Mouse (Mus musculus) ES-CJ7 (cell line): ENCODE measurements around the gene Lmbr1l.

Experiments used
- DNase-seq: peaks from one replicate; pipeline ENCODE4 v3.0.0; 2011; ENCODE audit warnings: low read depth, low spot score

The Lmbr1l gene

DNA sequence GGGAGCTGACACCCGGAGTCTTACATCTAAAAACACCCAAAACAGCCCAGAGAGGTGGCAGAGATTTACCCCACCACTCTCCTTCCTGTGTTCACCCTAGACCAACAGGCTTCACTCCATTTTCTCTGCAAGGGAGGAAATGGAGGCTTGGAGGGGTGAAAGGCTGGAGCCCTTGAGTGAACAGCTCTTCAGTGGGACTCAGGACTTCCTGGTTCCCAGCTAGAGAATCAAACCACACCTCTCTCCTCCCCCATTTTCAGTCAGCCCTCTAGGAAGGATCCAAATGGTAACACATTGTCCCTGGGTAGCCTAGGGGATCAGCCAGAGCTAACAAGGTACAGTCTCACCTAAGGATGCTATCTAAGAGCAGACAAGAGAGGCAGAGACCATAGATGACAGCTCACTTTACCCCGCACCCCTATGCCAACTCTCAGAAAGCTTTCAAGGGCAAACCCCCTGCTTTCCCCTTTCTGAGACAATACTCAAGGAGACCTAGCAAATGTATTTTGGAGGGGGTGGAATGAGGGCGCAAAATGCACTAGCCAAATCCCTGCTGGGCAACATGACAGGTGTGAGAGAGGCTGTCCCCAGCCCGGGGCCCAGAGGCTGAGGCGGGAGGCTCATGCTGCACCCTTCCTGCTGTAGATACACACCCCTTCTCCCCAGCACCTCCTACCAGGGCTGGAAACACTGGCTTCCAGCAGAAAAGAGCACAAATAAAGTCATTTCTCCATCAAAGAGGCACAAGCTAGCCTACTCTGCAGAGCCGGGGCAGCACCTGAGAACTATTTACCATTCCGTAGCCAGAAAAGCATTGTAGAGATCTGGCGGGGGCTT, 48.5 kb downstream of the Lmbr1l start:
- DNase-seq, result no peak

- DNase-seq, result no peak
Measured at GRCm38 (mm10) chr15:98868346-98869063, 49.5 kb downstream of the Lmbr1l start.

- DNase-seq, result peak; percentile 58
Measured at GRCm38 (mm10) chr15:98867321-98867720, 50.7 kb downstream of the Lmbr1l start.

GRCm38 (mm10) chr15:98866501-98866900, 51.5 kb downstream of the Lmbr1l start:
- DNase-seq, result no peak

DNA sequence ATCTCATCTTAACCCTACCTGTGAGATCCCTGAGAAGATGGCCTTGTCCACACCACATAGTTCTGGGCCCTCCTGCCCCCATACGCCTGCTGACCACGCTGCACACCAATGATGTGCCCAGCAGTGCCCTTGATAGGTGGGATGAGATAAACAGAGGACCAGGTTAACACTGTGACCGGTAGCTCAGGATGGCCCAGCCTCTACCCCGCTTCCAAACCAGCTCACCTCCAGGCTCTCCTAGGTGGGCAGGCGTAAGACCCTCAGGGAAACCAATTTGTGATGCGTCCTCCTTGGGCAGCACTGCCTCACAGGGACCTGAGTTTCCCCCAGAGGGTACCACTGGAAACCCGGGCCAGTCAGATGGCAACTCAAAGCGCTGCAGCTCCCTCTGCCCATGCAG, 52.3 kb downstream of the Lmbr1l start:
- no peak for DNase-seq

DNA sequence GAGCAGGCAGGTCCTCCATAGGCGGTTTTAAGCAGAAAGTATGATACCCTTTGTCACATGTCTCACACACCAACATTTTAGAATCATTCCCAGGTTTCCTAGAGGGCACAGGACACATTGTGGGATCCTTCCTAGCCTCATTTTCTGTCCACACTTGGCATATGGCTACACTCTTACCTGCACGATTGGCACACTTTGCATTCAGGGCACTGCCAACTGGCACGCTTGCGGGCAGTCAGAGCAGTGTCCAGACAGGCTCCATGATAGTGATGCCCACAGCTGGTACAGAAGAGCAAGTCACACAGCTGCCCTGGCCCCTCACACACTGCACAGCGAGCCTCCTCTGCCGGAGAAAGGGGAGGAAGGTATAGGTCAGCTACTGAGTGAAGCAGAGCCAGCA, 53.1 kb downstream of the Lmbr1l start:
- no peak for DNase-seq

GRCm38 (mm10) chr15:98863451-98863958, 54.5 kb downstream of the Lmbr1l start:
- no peak for DNase-seq

DNA sequence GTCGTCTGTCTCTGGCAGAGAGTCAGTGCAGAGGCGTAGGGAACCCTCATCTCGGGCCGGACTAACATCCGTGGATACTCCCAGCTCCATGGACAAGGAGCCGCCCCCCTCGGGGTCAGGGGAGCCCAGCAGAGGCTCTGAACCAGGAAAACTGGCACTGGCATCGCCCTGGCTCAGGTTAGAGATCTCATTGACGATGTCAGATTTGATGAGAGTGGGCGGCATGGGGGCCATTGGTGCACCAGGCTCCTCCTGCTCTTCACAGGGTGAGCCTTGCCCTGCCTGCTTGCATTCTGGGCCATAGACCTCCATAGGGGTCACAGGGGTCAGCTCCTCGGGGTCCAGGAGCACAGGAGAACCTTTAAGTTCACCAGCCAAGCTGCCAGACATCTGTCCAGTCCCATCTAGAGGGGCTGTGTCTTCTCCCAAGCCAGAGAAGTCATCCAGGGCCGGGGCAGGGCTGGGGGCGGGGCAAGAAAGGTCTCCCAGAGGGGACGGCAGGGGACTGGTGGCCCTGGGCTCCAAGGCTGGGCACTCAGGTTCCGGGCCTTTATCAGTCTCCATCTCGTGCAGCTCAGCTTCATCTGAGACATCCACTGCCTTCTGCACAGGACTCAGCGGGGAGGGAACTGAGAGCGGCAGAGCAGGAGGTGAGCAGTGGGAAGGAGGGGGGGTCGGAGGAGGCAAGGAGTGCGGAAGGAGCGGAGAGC, 56.2 kb downstream of the Lmbr1l start:
- DNase-seq, result no peak

- DNase-seq, result no peak
Measured at GRCm38 (mm10) chr15:98860921-98861320, 57.1 kb downstream of the Lmbr1l start.

DNA sequence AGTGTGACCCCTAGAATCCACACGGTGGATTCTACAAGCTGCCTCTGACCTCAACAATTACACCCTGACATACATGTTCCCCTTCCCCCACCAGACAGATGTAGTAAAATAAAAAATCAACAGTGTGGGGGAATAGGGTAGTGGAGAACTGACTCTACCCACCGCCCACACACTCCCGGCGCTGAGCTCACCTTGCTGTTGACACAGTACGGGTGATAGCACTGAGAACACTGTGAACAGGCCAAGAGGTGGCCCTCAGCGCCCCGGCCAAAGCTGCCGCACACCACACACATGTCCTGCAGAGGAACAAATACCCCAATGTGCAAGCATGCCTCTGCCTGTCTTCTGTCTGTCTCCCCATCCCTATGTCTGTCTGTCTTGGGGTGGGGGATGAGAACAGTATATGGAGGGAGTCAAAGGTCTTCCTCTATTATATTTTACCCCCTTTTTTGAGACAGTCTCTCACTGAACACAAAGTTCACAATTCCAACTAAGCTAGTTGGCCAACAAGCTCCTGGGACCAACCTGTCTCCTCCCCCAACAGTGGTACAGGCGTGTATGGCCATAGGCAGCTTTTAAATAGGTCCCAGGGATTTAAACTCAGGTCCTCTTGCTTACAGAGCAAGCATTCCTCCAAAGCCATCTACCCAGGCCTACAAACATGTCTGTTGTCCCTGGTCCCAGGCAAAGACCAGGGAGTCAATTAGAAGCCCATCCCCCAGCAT, 58.5 kb downstream of the Lmbr1l start:
- DNase-seq, result no peak

- DNase-seq, result no peak
Measured at GRCm38 (mm10) chr15:98854214-98854613, 63.8 kb downstream of the Lmbr1l start.
